Mouse (Mus musculus) hindbrain, embryonic 12.5 days (tissue): ENCODE measurements around the gene Ccng2. TPM values are rescaled to one million over a fixed set of nuclear protein-coding genes. Genes with fewer than 3 reads are reported as not detected.

ENCODE experiments used
- ATAC-seq: fragments of 200-750 bp; cut with Nextera tagmentation; 2 replicates; pipeline ENCODE4 v1.8.0; 2017; ENCODE audit warnings: moderate TSS enrichment; ENCODE audit not compliant: low FRiP score
- H3K27ac ChIP-seq: fragments of 300-500 bp; sonication (generic); 2 replicates; pipeline ENCODE4 v1.5.1; 2016; ENCODE audit warnings: mild to moderate bottlenecking
- H3K27me3 ChIP-seq: fragments of 300-500 bp; sonication (generic); 2 replicates; pipeline ENCODE4 v1.6.1; 2016; ENCODE audit warnings: mild to moderate bottlenecking
- H3K36me3 ChIP-seq: fragments of 300-500 bp; sonication (generic); 2 replicates; pipeline ENCODE4 v1.6.1; 2016; ENCODE audit warnings: mild to moderate bottlenecking
- H3K4me1 ChIP-seq: fragments of 300-500 bp; sonication (generic); 2 replicates; pipeline ENCODE4 v1.6.1; 2016
- H3K4me2 ChIP-seq: fragments of 300-500 bp; sonication (generic); replicated peaks from 2 replicates; pipeline ENCODE4 v1.6.1; 2016; ENCODE audit warnings: mild to moderate bottlenecking
- H3K4me3 ChIP-seq: fragments of 300-500 bp; sonication (generic); 2 replicates; pipeline ENCODE4 v1.5.1; 2016; ENCODE audit warnings: mild to moderate bottlenecking
- H3K9ac ChIP-seq: fragments of 300-500 bp; sonication (generic); 2 replicates; pipeline ENCODE4 v1.6.1; 2016; ENCODE audit warnings: mild to moderate bottlenecking, moderate library complexity
- H3K9me3 ChIP-seq: fragments of 300-500 bp; sonication (generic); replicated peaks from 2 replicates; pipeline ENCODE4 v1.6.1; 2016; ENCODE audit warnings: mild to moderate bottlenecking
- WGBS: fragments of 180-500 bp; shearing (Covaris S2); methylation state at CpG from one replicate; pipeline ENCODE4 v1.1.7; 2016; 5-methylcytosine and 5-hydroxymethylcytosine counted together
- polyA plus RNA-seq: library from polyadenylated mRNA; unstranded; fragments of >200 nt; fragmentation: Nextera tagmentation; extraction: Ambion mirVana; gene quantifications from 2 replicates; pipeline ENCODE4 v1.2.1, GENCODE M21; 2016

The Ccng2 gene
- polyA plus RNA-seq, 1 experiment from 2014 or later: 123 TPM

- Histone ChIP-seq H3K27ac (no peak overlapping the region), H3K27me3 (no peaks in the 10 kb centered on the region), H3K36me3 (no peaks in the 10 kb centered on the region), H3K9me3 (0 out of 2 replicates have a peak, but pooled peaks cover 7% of the 10 kb centered on the region), H3K4me1 (no peaks in the 10 kb centered on the region), H3K4me3 (no peak overlapping the region), H3K9ac (no peak overlapping the region), H3K4me2 (no peak overlapping the region)
- ATAC-seq: no peak
- WGBS: 82% methylated on average over 2 of the region's 2 CpGs
These were observed 38.2 kb downstream of the Ccng2 start for GRCm38 (mm10) chr5:93305126-93305830.

GRCm38 (mm10) chr5:93308909-93309308, 41.9 kb downstream of the Ccng2 start:
- no peaks in the 10 kb centered on the region for H3K4me1 ChIP-seq
- ATAC-seq: no peak
- H3K4me3 ChIP-seq: no peak overlapping the region
- no peak overlapping the region for H3K4me2 ChIP-seq
- H3K9me3 ChIP-seq: no peaks in the 10 kb centered on the region
- no peaks in the 10 kb centered on the region for H3K36me3 ChIP-seq
- H3K9ac ChIP-seq: no peak overlapping the region
- 88% methylated on average over 2 of the region's 2 CpGs for WGBS
- H3K27ac ChIP-seq: no peak overlapping the region
- no peaks in the 10 kb centered on the region for H3K27me3 ChIP-seq

- H3K36me3 ChIP-seq: no peaks in the 10 kb centered on the region
- H3K9me3 ChIP-seq: no peaks in the 10 kb centered on the region
- H3K4me2 ChIP-seq: no peak overlapping the region
- H3K4me1 ChIP-seq: no peaks in the 10 kb centered on the region
- H3K27me3 ChIP-seq: no peaks in the 10 kb centered on the region
- H3K27ac ChIP-seq: no peak overlapping the region
- WGBS: 69% methylated on average over 1 of the region's 1 CpGs
- no peak for ATAC-seq
- H3K4me3 ChIP-seq: no peak overlapping the region
- no peak overlapping the region for H3K9ac ChIP-seq
These were observed 56.4 kb downstream of the Ccng2 start for GRCm38 (mm10) chr5:93323320-93324001.

Other genes starting within 250 kb of the Ccng2 start
- gene Sowahb, start 222.2 kb upstream of the Ccng2 start, polyA plus RNA-seq: 0.14 and 0.31 TPM in 2 replicates
- 261 and 286 TPM in 2 replicates for gene Sept11, start 173.8 kb upstream of the Ccng2 start, polyA plus RNA-seq
- 161 and 170 TPM in 2 replicates for gene Ccni, start 60.8 kb upstream of the Ccng2 start, polyA plus RNA-seq
- 1.5 and 2.9 TPM in 2 replicates for gene 2010109A12Rik, start 60.7 kb upstream of the Ccng2 start, polyA plus RNA-seq